Mouse (Mus musculus): ENCODE data around the gene Vegfd. TPM values are rescaled to one million over a fixed set of nuclear protein-coding genes. Genes with fewer than 3 reads are reported as not detected.

Vegfd gene
- polyA plus RNA-seq, 1 experiment from 2014 or later, result 1.1 TPM

- Histone ChIP-seq H3K4me3 (ENCODE audit: low read depth, low read length) (no peak overlapping the region), H3K9ac (ENCODE audit: low read depth, low read length) (no peak overlapping the region), H3K4me1 (replicated peaks; ENCODE audit: control insufficient read depth, insufficient read depth, low read length) (no peaks in the 10 kb centered on the region; the same call in none of the 2 replicates), H3K27me3 (replicated peaks; ENCODE audit: control insufficient read depth, insufficient read depth, low read length) (no peaks in the 10 kb centered on the region; the same call in none of the 2 replicates), H3K9me3 (ENCODE audit: control insufficient read depth, low read length) (no peaks in the 10 kb centered on the region; the same call in 1 of the 2 replicates), H3K27ac (ENCODE audit: low read depth, low read length) (no peak overlapping the region), H3K4me2 (no peak overlapping the region), H3K36me3 (ENCODE audit: control insufficient read depth, insufficient read depth, low read length) (no peaks in the 10 kb centered on the region)
- 75% methylated on average over 12 of the region's 12 CpGs for WGBS
- DNase-seq (ENCODE audit: low spot score) (no peak), ATAC-seq (replicated peaks; ENCODE audit: low FRiP score) (no peak)
Measured at GRCm38 (mm10) chrX:164445601-164446000, 72.4 kb downstream of the Vegfd start.

GRCm38 (mm10) chrX:164446106-164446551 is 73.0 kb downstream of the Vegfd start:
- no peak overlapping the region for H3K27ac ChIP-seq (ENCODE audit: low read depth, low read length)
- WGBS, result 73% methylated on average over 10 of the region's 10 CpGs
- H3K27me3 ChIP-seq (replicated peaks; ENCODE audit: control insufficient read depth, insufficient read depth, low read length), result no peaks in the 10 kb centered on the region; the same call in none of the 2 replicates
- no peak overlapping the region for H3K4me2 ChIP-seq
- ATAC-seq (replicated peaks; ENCODE audit: low FRiP score), result no peak
- H3K9ac ChIP-seq (ENCODE audit: low read depth, low read length), result no peak overlapping the region
- DNase-seq (ENCODE audit: low spot score), result no peak
- H3K4me3 ChIP-seq (ENCODE audit: low read depth, low read length), result no peak overlapping the region
- no peaks in the 10 kb centered on the region for H3K36me3 ChIP-seq (ENCODE audit: control insufficient read depth, insufficient read depth, low read length)
- H3K4me1 ChIP-seq (replicated peaks; ENCODE audit: control insufficient read depth, insufficient read depth, low read length), result no peaks in the 10 kb centered on the region; the same call in none of the 2 replicates
- H3K9me3 ChIP-seq (ENCODE audit: control insufficient read depth, low read length), result no peaks in the 10 kb centered on the region; the same call in 1 of the 2 replicates

GRCm38 (mm10) chrX:164446835-164447681 is 73.9 kb downstream of the Vegfd start:
- peak overlapping the region; percentile 31; the same call in 1 of the 2 replicates for H3K4me2 ChIP-seq
- peak; percentile 53; the same call in 1 of the 2 replicates for ATAC-seq (replicated peaks; ENCODE audit: low FRiP score)
- H3K4me1 ChIP-seq (replicated peaks; ENCODE audit: control insufficient read depth, insufficient read depth, low read length), result no peaks in the 10 kb centered on the region; the same call in none of the 2 replicates
- H3K9me3 ChIP-seq (ENCODE audit: control insufficient read depth, low read length), result no peaks in the 10 kb centered on the region; the same call in 1 of the 2 replicates
- no peaks in the 10 kb centered on the region; the same call in 1 of the 2 replicates for H3K27me3 ChIP-seq (replicated peaks; ENCODE audit: control insufficient read depth, insufficient read depth, low read length)
- no peak overlapping the region for H3K9ac ChIP-seq (ENCODE audit: low read depth, low read length)
- WGBS, result 73% methylated on average over 9 of the region's 9 CpGs
- no peaks in the 10 kb centered on the region for H3K36me3 ChIP-seq (ENCODE audit: control insufficient read depth, insufficient read depth, low read length)
- no peak for DNase-seq (ENCODE audit: low spot score)
- H3K27ac ChIP-seq (ENCODE audit: low read depth, low read length), result peak overlapping the region; percentile 79
- no peak overlapping the region for H3K4me3 ChIP-seq (ENCODE audit: low read depth, low read length)

- Histone ChIP-seq H3K36me3 (ENCODE audit: control insufficient read depth, insufficient read depth, low read length) (no peaks in the 10 kb centered on the region), H3K9me3 (ENCODE audit: control insufficient read depth, low read length) (no peaks in the 10 kb centered on the region; the same call in 1 of the 2 replicates), H3K27me3 (replicated peaks; ENCODE audit: control insufficient read depth, insufficient read depth, low read length) (no peaks in the 10 kb centered on the region; the same call in 1 of the 2 replicates), H3K4me3 (ENCODE audit: low read depth, low read length) (no peak overlapping the region), H3K9ac (ENCODE audit: low read depth, low read length) (no peak overlapping the region), H3K27ac (ENCODE audit: low read depth, low read length) (peak overlapping the region; percentile 79; the same call in 1 of the 2 replicates), H3K4me1 (replicated peaks; ENCODE audit: control insufficient read depth, insufficient read depth, low read length) (no peaks in the 10 kb centered on the region; the same call in none of the 2 replicates), H3K4me2 (peak overlapping the region; percentile 31; the same call in 1 of the 2 replicates)
- DNase-seq (ENCODE audit: low spot score) (no peak), ATAC-seq (replicated peaks; ENCODE audit: low FRiP score) (peak; percentile 92)
- 48% methylated on average over 2 of the region's 2 CpGs for WGBS
Measured at GRCm38 (mm10) chrX:164447682-164448071, 74.5 kb downstream of the Vegfd start.

- H3K9ac ChIP-seq (ENCODE audit: low read depth, low read length), result no peak overlapping the region
- no peaks in the 10 kb centered on the region for H3K27me3 ChIP-seq (replicated peaks; ENCODE audit: control insufficient read depth, insufficient read depth, low read length)
- ATAC-seq (replicated peaks; ENCODE audit: low FRiP score) (no peak), DNase-seq (ENCODE audit: low spot score) (no peak)
- H3K36me3 ChIP-seq (ENCODE audit: control insufficient read depth, insufficient read depth, low read length), result no peaks in the 10 kb centered on the region
- H3K4me3 ChIP-seq (ENCODE audit: low read depth, low read length), result no peak overlapping the region
- no peaks in the 10 kb centered on the region; the same call in 1 of the 2 replicates for H3K9me3 ChIP-seq (ENCODE audit: control insufficient read depth, low read length)
- no peaks in the 10 kb centered on the region; the same call in none of the 2 replicates for H3K4me1 ChIP-seq (replicated peaks; ENCODE audit: control insufficient read depth, insufficient read depth, low read length)
- H3K27ac ChIP-seq (ENCODE audit: low read depth, low read length), result no peak overlapping the region
- 29% methylated on average over 3 of the region's 3 CpGs for WGBS
- no peak overlapping the region for H3K4me2 ChIP-seq
Measured at GRCm38 (mm10) chrX:164449201-164449600, 76.0 kb downstream of the Vegfd start.

Other genes starting within 250 kb of the Vegfd start
- gene Ace2, start 234.0 kb upstream of the Vegfd start, polyA plus RNA-seq (2014; fragmentation: Nextera tagmentation; extraction: Ambion mirVana), result not detected in 2 replicates
- 0.19 and 0.27 TPM in 2 replicates for gene Bmx, start 115.2 kb upstream of the Vegfd start, polyA plus RNA-seq (2014; fragmentation: Nextera tagmentation; extraction: Ambion mirVana)
- gene Pir, start 104.0 kb upstream of the Vegfd start, polyA plus RNA-seq (2014; fragmentation: Nextera tagmentation; extraction: Ambion mirVana), result 11.0 and 11.5 TPM in 2 replicates
- 28.1 and 31.9 TPM in 2 replicates for gene Piga, start 46.4 kb downstream of the Vegfd start, polyA plus RNA-seq (2014; fragmentation: Nextera tagmentation; extraction: Ambion mirVana)
- gene Asb11, start 63.6 kb downstream of the Vegfd start, polyA plus RNA-seq (2014; fragmentation: Nextera tagmentation; extraction: Ambion mirVana), result not detected in 2 replicates
- gene Asb9, start 132.9 kb downstream of the Vegfd start, polyA plus RNA-seq (2014; fragmentation: Nextera tagmentation; extraction: Ambion mirVana), result 0.25 and 0.38 TPM in 2 replicates